Mouse (Mus musculus) kidney, adult 2 months (tissue): Measurements from ENCODE around the gene Ppfia4. TPM values are rescaled to one million over a fixed set of nuclear protein-coding genes. Genes with fewer than 3 reads are reported as not detected.

Source experiments
- DNase-seq: peaks from one replicate; pipeline ENCODE4 v3.0.0; 2021
- H3K27ac ChIP-seq: fragments of 200-500 bp; 2 replicates; pipeline ENCODE4 v1.5.1; 2012; ENCODE audit warnings: low read depth, low read length, control low read depth, inconsistent platforms; ENCODE audit not compliant: insufficient read depth
- H3K27me3 ChIP-seq: fragments of 200-500 bp; replicated peaks from 2 replicates; pipeline ENCODE4 v1.6.1; 2012; ENCODE audit warnings: mild to moderate bottlenecking, moderate library complexity, low read length, inconsistent platforms; ENCODE audit not compliant: control insufficient read depth, insufficient read depth
- H3K36me3 ChIP-seq: fragments of 200-500 bp; 2 replicates; pipeline ENCODE4 v1.6.1; 2012; ENCODE audit warnings: mild to moderate bottlenecking, moderate library complexity, low read length, inconsistent platforms; ENCODE audit not compliant: control insufficient read depth, insufficient read depth
- H3K4me1 ChIP-seq: fragments of 200-500 bp; 2 replicates; pipeline ENCODE4 v1.6.1; 2011; ENCODE audit warnings: low read length; ENCODE audit not compliant: control insufficient read depth, insufficient read depth
- H3K4me3 ChIP-seq: fragments of 200-500 bp; 2 replicates; pipeline ENCODE4 v1.5.1; 2011; ENCODE audit warnings: mild to moderate bottlenecking, low read depth, low read length, control low read depth; ENCODE audit not compliant: insufficient read depth
- CTCF ChIP-seq: fragments of 200-500 bp; conservative IDR thresholded peaks from 2 replicates; pipeline ENCODE4 v1.5.1; 2011; ENCODE audit warnings: low read depth, mild to moderate bottlenecking, control low read depth, low read length, moderate library complexity, mixed read lengths; ENCODE audit not compliant: insufficient read depth, insufficient read length
- POLR2A ChIP-seq: fragments of 200-500 bp; IDR thresholded peaks from one replicate; pipeline ENCODE4 v1.6.1; 2011; ENCODE audit warnings: low read depth, low read length, control low read depth
- WGBS: fragments of 180-500 bp; shearing (Covaris S2); methylation state at CpG from one replicate; pipeline ENCODE4 v1.1.7; 2018; 5-methylcytosine and 5-hydroxymethylcytosine counted together
- polyA plus RNA-seq: library from polyadenylated mRNA; depleted of rRNA; stranded (reverse); fragments of >200 nt; gene quantifications from 2 replicates; pipeline ENCODE4 v1.2.3, GENCODE M21; 2012

Ppfia4 gene
- polyA plus RNA-seq, 1 experiment, result 4.2 TPM

- Histone ChIP-seq H3K4me1 (no peaks in the 10 kb centered on the region; the same call in 1 of the 2 replicates), H3K27me3 (no peaks in the 10 kb centered on the region), H3K4me3 (no peak overlapping the region), H3K27ac (no peak overlapping the region), H3K36me3 (no peaks in the 10 kb centered on the region)
- DNase-seq, result peak; percentile 19
- no peak for TF ChIP-seq CTCF
- WGBS, result 60% methylated on average over 3 of the region's 3 CpGs
Measured at GRCm38 (mm10) chr1:134293738-134294604, 38.8 kb downstream of the Ppfia4 start.

DNA sequence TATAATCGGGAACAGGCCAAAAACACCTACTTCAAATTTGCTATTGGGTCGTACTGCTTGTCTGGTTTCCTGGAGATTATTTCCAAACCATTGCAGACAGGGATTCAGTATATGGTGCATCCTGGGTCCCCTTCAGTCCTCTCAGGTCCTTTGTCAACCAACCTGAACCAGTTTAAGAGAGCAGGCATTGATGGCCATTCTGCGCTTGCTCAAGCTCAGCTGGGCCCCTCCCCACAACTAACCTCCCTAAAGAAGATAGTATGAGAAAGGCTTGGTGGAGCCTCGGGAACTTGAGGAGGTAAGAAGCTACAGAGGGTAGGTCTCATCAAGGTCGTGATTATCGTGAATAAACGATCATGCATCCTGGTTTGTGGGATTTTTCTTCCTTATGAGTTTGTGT, 39.5 kb downstream of the Ppfia4 start:
- H3K27ac ChIP-seq, result no peak overlapping the region
- TF ChIP-seq CTCF, result no peak
- TF ChIP-seq POLR2A, result no peak
- WGBS, result 93% methylated on average over 7 of the region's 7 CpGs
- DNase-seq, result no peak
- H3K36me3 ChIP-seq, result no peaks in the 10 kb centered on the region
- no peak overlapping the region for H3K4me3 ChIP-seq
- no peaks in the 10 kb centered on the region; the same call in 1 of the 2 replicates for H3K4me1 ChIP-seq
- H3K27me3 ChIP-seq, result no peaks in the 10 kb centered on the region

DNA sequence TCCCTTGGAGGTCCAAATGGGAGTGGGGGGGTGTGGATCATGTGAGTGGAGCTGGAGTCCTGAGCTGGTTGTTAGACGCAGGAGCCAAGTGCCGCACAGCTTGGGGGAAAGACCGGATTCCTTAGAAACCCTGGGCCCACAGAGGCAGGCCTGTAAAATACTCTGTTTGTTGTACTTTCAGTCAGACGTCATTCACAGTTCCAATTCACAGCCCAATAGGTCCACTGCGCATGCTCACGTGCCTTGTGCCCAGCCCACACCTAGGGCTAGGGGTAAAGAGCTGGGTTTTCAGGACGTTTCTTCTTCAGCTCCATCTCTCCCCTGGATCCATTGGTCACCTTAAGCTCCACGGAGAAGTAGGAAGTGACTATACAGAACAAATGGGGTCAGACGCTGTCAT, 40.1 kb downstream of the Ppfia4 start:
- TF ChIP-seq POLR2A, result no peak
- TF ChIP-seq CTCF, result no peak
- H3K27me3 ChIP-seq, result no peaks in the 10 kb centered on the region
- 81% methylated on average over 9 of the region's 9 CpGs for WGBS

GRCm38 (mm10) chr1:134292073-134292472, 40.7 kb downstream of the Ppfia4 start:
- TF ChIP-seq CTCF, result no peak
- TF ChIP-seq POLR2A, result no peak
- DNase-seq, result peak; percentile 29
- H3K27ac ChIP-seq, result no peak overlapping the region
- H3K4me3 ChIP-seq, result no peak overlapping the region
- no peaks in the 10 kb centered on the region for H3K27me3 ChIP-seq
- H3K4me1 ChIP-seq, result no peaks in the 10 kb centered on the region; the same call in 1 of the 2 replicates
- no peaks in the 10 kb centered on the region for H3K36me3 ChIP-seq
- WGBS, result 47% methylated on average over 5 of the region's 5 CpGs

More for the DNA sequence above, 40.1 kb downstream of the Ppfia4 start:
- Histone ChIP-seq H3K4me3 (no peak overlapping the region), H3K36me3 (no peaks in the 10 kb centered on the region), H3K4me1 (no peaks in the 10 kb centered on the region; the same call in 1 of the 2 replicates), H3K27ac (no peak overlapping the region)
- DNase-seq, result no peak

GRCm38 (mm10) chr1:134291555-134291954, 41.2 kb downstream of the Ppfia4 start:
- Histone ChIP-seq H3K27ac (no peak overlapping the region), H3K36me3 (no peaks in the 10 kb centered on the region), H3K4me3 (no peak overlapping the region), H3K4me1 (no peaks in the 10 kb centered on the region; the same call in 1 of the 2 replicates), H3K27me3 (no peaks in the 10 kb centered on the region)
- 77% methylated on average over 8 of the region's 8 CpGs for WGBS
- no peak for DNase-seq
- TF ChIP-seq POLR2A (no peak), CTCF (no peak)

GRCm38 (mm10) chr1:134290909-134291308, 41.8 kb downstream of the Ppfia4 start:
- no peak overlapping the region for H3K4me3 ChIP-seq
- no peaks in the 10 kb centered on the region; the same call in 1 of the 2 replicates for H3K4me1 ChIP-seq
- TF ChIP-seq POLR2A, result no peak
- TF ChIP-seq CTCF, result peak; percentile 63
- no peaks in the 10 kb centered on the region for H3K36me3 ChIP-seq
- no peak overlapping the region for H3K27ac ChIP-seq
- WGBS, result 75% methylated on average over 5 of the region's 5 CpGs
- no peaks in the 10 kb centered on the region for H3K27me3 ChIP-seq
- peak; percentile 40 for DNase-seq

GRCm38 (mm10) chr1:134290300-134290699, 42.4 kb downstream of the Ppfia4 start:
- Histone ChIP-seq H3K27me3 (no peaks in the 10 kb centered on the region), H3K27ac (no peak overlapping the region), H3K36me3 (no peaks in the 10 kb centered on the region), H3K4me3 (no peak overlapping the region), H3K4me1 (no peaks in the 10 kb centered on the region; the same call in 1 of the 2 replicates)
- TF ChIP-seq POLR2A (no peak), CTCF (no peak)
- no peak for DNase-seq
- 94% methylated on average over 12 of the region's 13 CpGs for WGBS
